ENCODE assay signal across 18 mouse cellular contexts in genomic region chr14:30457436-30457835, GRCm38 (mm10). TPM values are rescaled to one million over a fixed set of nuclear protein-coding genes. Genes with fewer than 3 reads are reported as not detected.
DNase-seq lines count a peak whose midpoint lies in the region; ATAC-seq and TF ChIP-seq lines count a peak whose summit lies in the region.
"Had no signal": no experiment of that assay in that cellular context is flagged by ENCODE, and none has a peak within 500 bp of the region (broad histone marks: within the 10 kb centered on the region; RNA-seq: fewer than 3 reads in every experiment).

No protein-coding gene starts in this region.

- TF ChIP-seq CTCF in bone marrow macrophage, adult 2 months (IDR thresholded peaks at IDR 0.05; ENCODE audit: low read depth, low read length): no peak

- no peaks in the 10 kb centered on the region for H3K9me3 ChIP-seq in midbrain, embryonic 14.5 days (ENCODE audit: control insufficient read depth, low read length)
- H3K9me3 ChIP-seq: embryonic facial prominence, embryonic 10.5 days; forebrain, embryonic 12.5 days; heart, embryonic 12.5 days; hindbrain, embryonic 13.5 days; megakaryocyte, embryonic 14.5 days; midbrain, embryonic 15.5 days; neural tube, embryonic 15.5 days had no signal

- H3K36me3 ChIP-seq in midbrain, embryonic 14.5 days (ENCODE audit: control insufficient read depth, insufficient read depth, low read length): no peaks in the 10 kb centered on the region
- H3K36me3 ChIP-seq: embryonic facial prominence, embryonic 10.5 days; forebrain, embryonic 12.5 days; heart, embryonic 12.5 days; hindbrain, embryonic 13.5 days; midbrain, embryonic 15.5 days; neural tube, embryonic 15.5 days had no signal

- no peak for TF ChIP-seq POLR2A in bone marrow macrophage, adult 2 months (IDR thresholded peaks at IDR 0.05; ENCODE audit: borderline replicate concordance, low read depth, low read length)

- H3K9ac ChIP-seq in midbrain, embryonic 14.5 days (replicated peaks; ENCODE audit: low read length): no peak overlapping the region
- H3K9ac ChIP-seq: forebrain, embryonic 12.5 days; heart, embryonic 12.5 days; hindbrain, embryonic 13.5 days; midbrain, embryonic 15.5 days; neural tube, embryonic 15.5 days had no signal

- no peak overlapping the region for H3K4me2 ChIP-seq in midbrain, embryonic 14.5 days (ENCODE audit: low read length)
- H3K4me2 ChIP-seq: forebrain, embryonic 12.5 days; heart, embryonic 12.5 days; hindbrain, embryonic 13.5 days; midbrain, embryonic 15.5 days; neural tube, embryonic 15.5 days had no signal

- peak; percentile 33 to 67 for DNase-seq in layer of hippocampus, adult 18-20 months (ENCODE audit: low spot score in 2 of 2)
- DNase-seq in layer of hippocampus, adult 8-10 months (ENCODE audit: low spot score in 2 of 2): no peak
- DNase-seq in frontal cortex, adult 2 months (ENCODE audit: extremely low spot score in 1 of 2, low spot score in 1 of 2): peak; percentile 46 to 64
- peak; percentile 57 to 61 for DNase-seq in right cerebral cortex, adult 2 months (ENCODE audit: low spot score in 2 of 2)
- no peak for DNase-seq in midbrain, embryonic 14.5 days
- no peak for DNase-seq in thymus, postnatal 25 days
- DNase-seq: adrenal gland, postnatal 36 days; cerebellum, adult 9-10 months; liver had no signal

- ATAC-seq in midbrain, embryonic 14.5 days (ENCODE audit: low FRiP score, low TSS enrichment): no peak
- ATAC-seq: inflammation-experienced regulatory T-cells, adult 6 months; midbrain, embryonic 15.5 days had no signal

- H3K27ac ChIP-seq in bone marrow macrophage, adult 2 months (ENCODE audit: insufficient read depth, low read depth, low read length): peak overlapping the region; percentile 91
- H3K27ac ChIP-seq in midbrain, embryonic 14.5 days (replicated peaks; ENCODE audit: low read depth, low read length): no peak overlapping the region
- H3K27ac ChIP-seq: embryonic facial prominence, embryonic 10.5 days; forebrain, embryonic 12.5 days; hindbrain, embryonic 13.5 days; midbrain, embryonic 15.5 days; neural tube, embryonic 15.5 days had no signal

- 67% methylated on average over 7 of the region's 7 CpGs for WGBS in midbrain, embryonic 14.5 days

- peaks cover 36% of the 10 kb centered on the region for H3K4me1 ChIP-seq in bone marrow macrophage, adult 2 months (ENCODE audit: control insufficient read depth, insufficient read depth, low read length)
- peaks cover 3% of the 10 kb centered on the region; the same call in 1 of the 2 replicates for H3K4me1 ChIP-seq in midbrain, embryonic 14.5 days (ENCODE audit: control insufficient read depth, insufficient read depth, low read length)
- H3K4me1 ChIP-seq: forebrain, embryonic 12.5 days had no signal

- H3K4me3 ChIP-seq in bone marrow macrophage, adult 2 months (ENCODE audit: insufficient read depth, low read length): no peak overlapping the region
- H3K4me3 ChIP-seq in midbrain, embryonic 14.5 days (replicated peaks; ENCODE audit: low read depth, low read length): no peak overlapping the region
- H3K4me3 ChIP-seq: embryonic facial prominence, embryonic 10.5 days; forebrain, embryonic 12.5 days; heart, embryonic 12.5 days; hindbrain, embryonic 13.5 days; midbrain, embryonic 15.5 days; neural tube, embryonic 15.5 days had no signal

- H3K27me3 ChIP-seq in midbrain, embryonic 14.5 days (ENCODE audit: control insufficient read depth, insufficient read depth, low read length): no peaks in the 10 kb centered on the region
- H3K27me3 ChIP-seq: heart, embryonic 12.5 days; midbrain, embryonic 15.5 days had no signal

RNA-seq across cellular contexts. Expression of gene Dcp1a, which starts 21.9 kb away (rescaled TPM):
- 10 to 100 TPM; 22.8 to 23.2 TPM for total RNA-seq in layer of hippocampus, adult 18-20 months (2021)
- 10 to 100 TPM; 21.8 to 25.8 (median 24.7) TPM for total RNA-seq in layer of hippocampus, adult 8-10 months (2022)
- 18.7 and 19.5 TPM in 2 replicates for polyA plus RNA-seq in bone marrow macrophage, adult 2 months (2012; ENCODE audit: insufficient read depth, insufficient read length, missing spikeins)
- 22.3 and 27.5 TPM in 2 replicates for polyA plus RNA-seq in frontal cortex, adult 2 months (2012; rRNA removed)
- polyA plus RNA-seq in midbrain, embryonic 14.5 days (2014; fragmentation: Nextera tagmentation; extraction: Ambion mirVana): 14.5 and 20.5 TPM in 2 replicates

RNA-seq across cellular contexts. Expression of gene Cacna1d, which starts 33.8 kb away (rescaled TPM):
- total RNA-seq in layer of hippocampus, adult 18-20 months (2021): 10 to 100 TPM; 39.7 to 43.9 TPM
- 10 to 100 TPM; 42.2 to 55.3 (median 50.8) TPM for total RNA-seq in layer of hippocampus, adult 8-10 months (2022)
- 11.8 and 13.1 TPM in 2 replicates for polyA plus RNA-seq in bone marrow macrophage, adult 2 months (2012; ENCODE audit: insufficient read depth, insufficient read length, missing spikeins)
- polyA plus RNA-seq in frontal cortex, adult 2 months (2012; rRNA removed): 80.3 and 82.8 TPM in 2 replicates
- polyA plus RNA-seq in midbrain, embryonic 14.5 days (2014; fragmentation: Nextera tagmentation; extraction: Ambion mirVana): 10.1 and 13.5 TPM in 2 replicates

Comparison
In these comparisons a context has a peak if more than half of its experiments do, and no peak if none do; other contexts are left out.
1. DNase-seq: peak in layer of hippocampus, adult 18-20 months (2 of 2), frontal cortex, adult 2 months (2 of 2) and right cerebral cortex, adult 2 months (2 of 2); none in layer of hippocampus, adult 8-10 months (0 of 2), midbrain, embryonic 14.5 days (single experiment) and thymus, postnatal 25 days (single experiment).